Mouse (Mus musculus) mature B cell (primary cell): ENCODE data around the gene Zfp763.
"Not testable (repeated sequence)": the region's sequence is repeated elsewhere in the genome, so short reads cannot be mapped to it uniquely, and the experiment has no call there.

Source experiments
- in situ Hi-C: fragments of 300-500 bp; cut with MboI; formaldehyde crosslinking; loops from 2 replicates; pipeline ENCODE4 v1.14.3; 2019

The Zfp763 gene

DNA sequence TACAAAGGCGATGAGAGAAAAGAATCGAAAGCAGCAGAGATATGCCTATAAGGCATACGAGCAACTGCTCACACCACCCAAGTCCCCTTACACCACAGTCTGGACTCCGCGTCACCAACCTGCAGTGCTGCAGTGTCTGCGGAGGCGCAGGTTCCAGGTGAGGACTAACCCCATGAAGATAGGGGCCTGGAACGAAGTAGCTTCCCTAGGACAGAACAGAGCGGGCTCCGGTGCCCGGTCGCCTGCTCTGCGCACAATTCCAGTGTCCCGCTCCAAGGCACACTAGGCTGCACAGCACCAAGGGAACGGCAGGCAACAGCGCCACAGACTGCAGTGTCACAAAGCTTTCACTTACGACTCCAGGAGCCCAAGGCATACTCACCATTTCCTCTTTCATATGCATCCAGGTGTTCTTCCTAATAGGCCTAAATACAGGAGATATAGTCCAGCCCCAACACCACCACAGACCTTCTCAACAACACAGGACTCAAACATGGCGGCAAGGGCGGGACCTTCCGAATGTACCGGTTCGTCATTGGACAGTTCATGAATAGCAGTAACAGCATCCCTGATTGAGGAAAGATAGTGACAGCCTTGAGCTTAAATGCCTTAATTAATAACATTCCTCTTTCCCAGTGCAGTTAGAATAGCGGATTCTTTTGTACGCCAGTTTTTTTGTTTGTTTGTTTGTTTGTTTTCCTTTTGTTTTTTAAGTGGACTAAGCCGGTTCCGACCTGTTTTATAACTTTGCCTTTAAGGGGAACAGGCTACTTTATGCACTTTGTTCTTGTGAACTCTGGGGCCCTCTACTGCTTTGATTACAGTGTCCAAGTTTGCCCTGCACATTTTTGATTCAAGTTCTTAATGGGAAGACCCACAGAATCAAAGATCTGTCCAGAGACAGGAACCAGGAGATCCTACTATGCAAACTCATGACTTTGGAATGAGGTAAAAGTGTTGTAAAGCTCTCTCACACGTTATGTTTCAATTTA lies at the start of gene Zfp763:
Zfp763 (minus strand) TSS at position 503 of the 992 bp plus-strand sequence.
- in situ Hi-C loops = no loop called here

DNA sequence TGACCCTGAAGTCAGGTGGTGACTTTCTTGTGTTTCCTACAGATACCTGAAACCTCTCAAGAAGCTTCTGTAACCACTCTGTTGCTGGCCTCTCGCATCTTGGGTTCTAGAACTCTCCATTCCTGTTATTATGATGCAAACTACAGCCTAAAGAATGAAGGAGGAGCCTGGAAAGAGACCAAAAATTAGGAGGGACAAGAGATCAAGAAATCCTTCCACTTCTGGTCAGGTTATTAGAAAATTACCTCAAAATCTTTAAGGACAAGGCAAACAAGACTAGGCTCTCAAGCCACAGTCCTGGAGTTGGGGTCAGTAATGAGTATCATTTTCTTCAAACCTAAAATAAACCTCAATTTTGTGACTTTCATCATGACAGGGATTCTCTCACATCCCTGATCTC lies 34.8 kb upstream of the Zfp763 start, which contains the start of gene 4921501E09Rik:
4921501E09Rik (minus strand) TSS at position 101 of the 400 bp plus-strand sequence.
- in situ Hi-C loops = no loop called here

DNA sequence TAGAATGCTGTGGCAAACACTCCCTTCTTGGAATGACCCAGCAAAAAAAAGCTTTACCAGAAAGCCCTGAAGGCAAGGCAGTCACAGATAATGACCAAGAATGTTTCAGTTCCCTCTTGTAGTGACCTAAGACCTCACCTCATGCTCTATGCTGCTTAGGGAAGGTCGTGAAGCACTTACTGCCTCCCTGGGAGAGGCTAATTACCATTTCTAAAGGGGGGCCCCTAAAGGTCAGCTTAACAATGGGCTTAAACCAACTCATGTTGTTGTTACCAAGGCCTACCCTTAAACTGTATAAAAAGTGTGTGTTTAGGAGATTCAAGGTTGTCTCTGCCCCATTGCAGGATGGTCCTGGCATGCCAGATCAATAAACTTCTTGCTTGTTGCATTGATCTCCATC lies 29.8 kb upstream of the Zfp763 start:
- in situ Hi-C loops = no loop called here

DNA sequence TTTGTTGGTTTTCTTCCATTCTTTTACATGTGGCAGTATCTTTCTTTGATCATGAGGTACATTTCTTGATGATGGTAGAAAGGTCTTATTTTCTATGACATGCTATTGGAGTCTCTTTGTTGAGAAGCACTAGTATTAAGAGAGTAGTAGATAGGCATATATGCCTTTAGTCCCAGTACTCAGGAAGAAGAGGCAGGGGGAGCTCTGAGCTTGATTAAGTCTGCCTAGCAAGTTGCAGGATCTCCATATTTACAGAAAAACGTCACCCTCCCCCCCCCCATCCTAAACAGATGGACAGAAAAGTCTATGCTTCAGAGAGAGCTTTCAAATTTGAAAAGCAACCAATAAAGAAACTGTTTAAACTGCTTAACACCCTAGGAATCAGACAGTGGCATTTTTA lies 25.6 kb upstream of the Zfp763 start:
- in situ Hi-C loops = no loop called here

- in situ Hi-C loops = no loop called here
These were observed 826 bp downstream of the Zfp763 start for GRCm38 (mm10) chr17:33032376-33032775.

DNA sequence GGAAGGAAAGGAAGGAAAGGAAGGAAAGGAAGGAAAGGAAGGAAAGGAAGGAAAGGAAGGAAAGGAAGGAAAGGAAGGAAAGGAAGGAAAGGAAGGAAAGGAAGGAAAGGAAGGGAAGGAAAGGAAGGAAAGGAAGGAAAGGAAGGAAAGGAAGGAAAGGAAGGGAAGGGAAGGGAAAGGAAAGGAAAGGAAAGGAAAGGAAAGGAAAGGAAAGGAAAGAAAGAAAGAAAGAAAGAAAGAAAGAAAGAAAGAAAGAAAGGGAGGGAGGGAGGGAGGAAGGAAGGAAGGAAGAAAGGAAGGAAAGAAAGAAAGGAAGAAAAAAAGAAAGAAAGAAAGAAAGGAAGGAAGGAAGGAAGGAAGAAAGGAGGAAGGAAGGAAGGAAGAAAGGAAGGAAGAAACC lies 12.8 kb downstream of the Zfp763 start:
- in situ Hi-C loops = not testable (repeated sequence)

GRCm38 (mm10) chr17:33008337-33008736 lies 24.9 kb downstream of the Zfp763 start:
- in situ Hi-C loops = no loop called here

GRCm38 (mm10) chr17:32998492-32998891 lies 34.7 kb downstream of the Zfp763 start:
- in situ Hi-C loops = no loop called here

DNA sequence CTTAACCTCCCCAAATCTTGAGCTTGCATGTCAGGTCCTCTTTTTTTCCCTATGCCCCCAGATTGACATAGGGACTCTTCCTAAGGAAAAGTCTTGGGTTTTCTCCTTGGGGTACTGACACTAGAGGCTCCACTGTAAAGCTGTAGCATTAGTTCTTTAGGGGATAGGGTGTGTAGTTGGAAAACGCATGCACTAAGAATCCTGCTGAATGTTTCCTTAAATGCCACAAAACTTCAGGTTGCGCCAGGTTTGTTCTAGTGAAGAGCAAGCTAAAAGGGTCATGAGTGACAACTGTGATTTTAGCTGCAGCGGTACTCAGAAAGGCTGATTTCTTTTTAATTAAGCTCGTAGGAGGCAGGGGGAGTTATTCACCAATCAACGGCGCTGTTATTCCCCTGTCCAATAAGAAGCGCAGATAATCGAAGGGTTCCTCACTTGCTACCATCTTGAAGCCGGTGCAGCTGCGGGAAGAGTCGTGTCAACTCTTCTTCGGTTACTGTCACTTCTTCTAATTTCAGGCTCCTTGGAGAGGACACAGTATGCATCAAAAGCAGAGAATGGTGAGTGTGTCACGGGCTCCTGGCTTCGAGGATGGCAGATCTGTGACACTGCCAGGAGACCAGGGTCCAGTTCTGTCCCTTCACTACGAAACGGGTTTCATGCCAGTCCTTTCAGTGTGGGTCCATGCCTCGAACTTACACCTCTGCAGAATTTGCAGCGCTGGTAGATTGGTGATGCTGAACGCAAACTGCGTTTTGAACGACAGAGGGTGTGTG lies 40.3 kb downstream of the Zfp763 start, which contains the start of gene Zfp952:
Zfp952 (plus strand) TSS at position 431 of the 776 bp plus-strand sequence.
- in situ Hi-C loops = no loop called here

- in situ Hi-C loops = no loop called here
These were observed 41.1 kb downstream of the Zfp763 start for GRCm38 (mm10) chr17:32991965-32992698.

- in situ Hi-C loops = no loop called here
These were observed 46.9 kb downstream of the Zfp763 start for GRCm38 (mm10) chr17:32986301-32986700.

GRCm38 (mm10) chr17:32981361-32981760 lies 51.8 kb downstream of the Zfp763 start:
- in situ Hi-C loops = no loop called here
